Mouse (Mus musculus): ENCODE results near the gene Mospd3.

DNA sequence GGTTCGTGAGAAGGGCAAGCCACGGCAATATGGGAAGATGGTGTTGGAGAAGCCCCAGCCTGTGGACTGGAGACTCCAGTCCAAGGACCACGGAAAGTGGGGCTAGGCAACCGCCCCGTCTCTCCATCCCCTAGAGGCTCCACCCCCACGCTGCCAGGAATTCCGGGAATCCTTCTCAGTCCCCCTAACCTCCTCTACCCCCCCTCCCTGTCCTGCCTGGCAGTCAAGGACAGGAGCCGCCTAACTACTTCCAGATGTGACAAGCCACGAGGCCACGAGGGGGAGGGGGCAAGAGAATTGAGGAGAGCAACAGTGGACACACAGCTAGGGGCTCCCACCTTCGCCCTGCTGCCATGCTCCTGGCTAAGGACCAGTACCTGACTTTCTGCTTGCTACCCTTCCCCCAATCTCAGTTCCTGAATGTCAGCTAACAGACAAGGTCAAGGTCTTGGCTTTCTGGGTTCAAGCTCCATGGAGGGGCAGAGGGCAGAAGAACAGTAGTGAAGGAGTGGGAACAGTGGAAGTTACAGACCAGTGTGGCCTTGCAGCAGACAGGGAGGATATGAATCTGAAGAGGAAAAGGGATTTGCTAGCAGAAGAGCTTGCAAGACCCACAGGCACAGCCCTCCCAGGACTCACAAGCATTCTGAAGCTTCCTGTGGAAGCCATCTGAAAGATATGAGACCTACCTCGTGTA lies 9.8 kb upstream of the Mospd3 start:
- TF ChIP-seq CTCF (IDR thresholded peaks at IDR 0.05; ENCODE audit: extremely low read depth, insufficient read length, insufficient replicate concordance, low read depth, low read length): no peak
- TF ChIP-seq POLR2A (IDR thresholded peaks at IDR 0.05; ENCODE audit: low read depth, low read length): no peak

All from small intestine, adult 2 months (tissue).